Mouse (Mus musculus) Patski (cell line): ENCODE measurements around the gene Col7a1. TPM values are rescaled to one million over a fixed set of nuclear protein-coding genes. Genes with fewer than 3 reads are reported as not detected.

ENCODE experiments used
- ATAC-seq: fragments of 100-300 bp; one replicate; pipeline ENCODE4 v1.8.0; 2021
- CTCF ChIA-PET: fragments of 350-600 bp; sonication (Branson Sonifier 250); formaldehyde crosslinking; loops from one replicate; lab custom pipeline; 2022; ENCODE audit warnings: inconsistent platforms; lab: Charles Lee
- POLR2A ChIA-PET: fragments of 350-600 bp; sonication (Branson Sonifier 250); formaldehyde crosslinking; loops from one replicate; lab custom pipeline; 2022; ENCODE audit warnings: antibody characterized with exemption, inconsistent platforms; lab: Charles Lee
- DNase-seq: peaks from one replicate; pipeline ENCODE4 v3.0.0-alpha.2; 2011; ENCODE audit warnings: low read depth, low spot score
- H3K27me3 ChIP-seq: fragments of 371-371 bp; one replicate; pipeline ENCODE4 v1.5.1; 2021
- CTCF ChIP-seq: fragments of 100-300 bp; IDR thresholded peaks from one replicate; pipeline ENCODE4 v1.5.1; 2021
- in situ Hi-C: fragments of 300-500 bp; cut with MboI; formaldehyde crosslinking; loops from 3 replicates; pipeline ENCODE4 v1.11.1; 2018; ENCODE audit warnings: low pct_unique_long_range_greater_than_20kb, mixed read lengths
- polyA plus RNA-seq: library from polyadenylated mRNA; unstranded; gene quantifications from one replicate; pipeline ENCODE4 v1.2.3, GENCODE M21; 2021

Col7a1 gene
- polyA plus RNA-seq, 1 experiment from 2014 or later: 9.1 TPM

GRCm38 (mm10) chr9:109000726-109001125 lies 47.3 kb downstream of the Col7a1 start:
- no peak for DNase-seq
- CTCF ChIA-PET: interaction anchor here (0.9 to 2.3 kb wide), 5 partner anchors 11 to 78 kb away, joined by 3 to 9 read pairs (median 5); partner anchors contain the start of gene Ucn2
- in situ Hi-C loops: loop anchor here (10.0 kb wide), 1 partner anchor 604 kb away; no protein-coding TSS in a partner anchor
- peak; percentile 81 for ATAC-seq
- POLR2A ChIA-PET: no interaction called here
- no peaks in the 10 kb centered on the region for H3K27me3 ChIP-seq
- TF ChIP-seq CTCF: no peak

- DNase-seq: peak; percentile 3
These were observed 49.8 kb downstream of the Col7a1 start for GRCm38 (mm10) chr9:109003201-109003600.

GRCm38 (mm10) chr9:109007025-109007780 lies 53.8 kb downstream of the Col7a1 start:
- ATAC-seq: no peak
- no peak for DNase-seq
- no peaks in the 10 kb centered on the region for H3K27me3 ChIP-seq
- TF ChIP-seq CTCF: no peak
- ChIA-PET CTCF (no interaction called here), POLR2A (interaction anchor here (0.6 kb wide), 1 partner anchor 55 kb away, joined by 4 read pairs; no protein-coding TSS in a partner anchor)
- in situ Hi-C loops: loop anchor here (10.0 kb wide), 1 partner anchor 598 kb away; no protein-coding TSS in a partner anchor

More at GRCm38 (mm10) chr9:109003201-109003600, 49.8 kb downstream of the Col7a1 start:
- ChIA-PET POLR2A (no interaction called here), CTCF (interaction anchor here (1.5 kb wide), 1 partner anchor 10 kb away, joined by 3 read pairs; no protein-coding TSS in a partner anchor)
- TF ChIP-seq CTCF: peak; percentile 94
- no peak for ATAC-seq
- no peaks in the 10 kb centered on the region for H3K27me3 ChIP-seq
- in situ Hi-C loops: loop anchor here (10.0 kb wide), 1 partner anchor 602 kb away; no protein-coding TSS in a partner anchor

- TF ChIP-seq CTCF: no peak
- ChIA-PET CTCF (no interaction called here), POLR2A (no interaction called here)
- in situ Hi-C loops: loop anchor here (10.0 kb wide), 1 partner anchor 597 kb away; no protein-coding TSS in a partner anchor
- ATAC-seq: no peak
- H3K27me3 ChIP-seq: no peaks in the 10 kb centered on the region
- no peak for DNase-seq
These were observed 54.7 kb downstream of the Col7a1 start for GRCm38 (mm10) chr9:109008081-109008480.

GRCm38 (mm10) chr9:109008994-109009635 lies 55.7 kb downstream of the Col7a1 start:
- ATAC-seq: no peak
- no peak for DNase-seq
- in situ Hi-C loops: loop anchor here (10.0 kb wide), 1 partner anchor 596 kb away; no protein-coding TSS in a partner anchor
- no peak for TF ChIP-seq CTCF
- POLR2A ChIA-PET: no interaction called here
- H3K27me3 ChIP-seq: no peaks in the 10 kb centered on the region
- CTCF ChIA-PET: interaction anchor here (0.9 kb wide), 1 partner anchor 39 kb away, joined by 3 read pairs; no protein-coding TSS in a partner anchor

GRCm38 (mm10) chr9:109009636-109010315 lies 56.4 kb downstream of the Col7a1 start:
- ChIA-PET POLR2A (no interaction called here), CTCF (no interaction called here)
- in situ Hi-C loops: loop anchor here (5.0 to 10.0 kb wide), 3 partner anchors 63 to 595 kb away; partner anchors contain the start of gene Atrip
- ATAC-seq (no peak), DNase-seq (no peak)
- no peaks in the 10 kb centered on the region for H3K27me3 ChIP-seq
- TF ChIP-seq CTCF: no peak

- no peak for DNase-seq
- no peak for ATAC-seq
- TF ChIP-seq CTCF: no peak
- ChIA-PET POLR2A (no interaction called here), CTCF (no interaction called here)
- H3K27me3 ChIP-seq: no peaks in the 10 kb centered on the region
- in situ Hi-C loops: loop anchor here (5.0 kb wide), 2 partner anchors 62 to 117 kb away; partner anchors contain the start of gene Atrip
These were observed 56.9 kb downstream of the Col7a1 start for GRCm38 (mm10) chr9:109010316-109010690.

- TF ChIP-seq CTCF: no peak
- DNase-seq: no peak
- CTCF ChIA-PET: interaction anchor here (1.9 kb wide), 1 partner anchor 15 kb away, joined by 5 read pairs; no protein-coding TSS in a partner anchor
- ATAC-seq: no peak
- in situ Hi-C loops: no loop called here
- no peaks in the 10 kb centered on the region for H3K27me3 ChIP-seq
- POLR2A ChIA-PET: no interaction called here
These were observed 62.0 kb downstream of the Col7a1 start for GRCm38 (mm10) chr9:109015397-109015796.

GRCm38 (mm10) chr9:109016973-109017604 lies 63.7 kb downstream of the Col7a1 start:
- no peak for TF ChIP-seq CTCF
- CTCF ChIA-PET: interaction anchor here (1.3 kb wide), 1 partner anchor 19 kb away, joined by 3 read pairs; no protein-coding TSS in a partner anchor
- DNase-seq (no peak), ATAC-seq (no peak)
- POLR2A ChIA-PET: no interaction called here
- in situ Hi-C loops: no loop called here
- H3K27me3 ChIP-seq: no peaks in the 10 kb centered on the region
